Mouse (Mus musculus): ENCODE data around the gene Zfp583.
A peak's percentile ranks its signal among the peaks of the same experiment; 100 is the strongest.

Zfp583 gene

GRCm38 (mm10) chr7:6285842-6286705 lies 45.0 kb downstream of the Zfp583 start, which contains the start of gene Zfp667:
Gene Zfp667, plus strand, starts transcription at chr7:6286579.
- peak; percentile 100 for DNase-seq

- DNase-seq: no peak
Observed at GRCm38 (mm10) chr7:6285366-6285765, 45.7 kb downstream of the Zfp583 start.

GRCm38 (mm10) chr7:6284442-6285012 lies 46.6 kb downstream of the Zfp583 start:
- no peak for DNase-seq

GRCm38 (mm10) chr7:6283451-6284075 lies 47.5 kb downstream of the Zfp583 start:
- peak; percentile 97 for DNase-seq

- DNase-seq: peak; percentile 93
Observed at GRCm38 (mm10) chr7:6282749-6283148, 48.3 kb downstream of the Zfp583 start.

- no peak for DNase-seq
Observed at GRCm38 (mm10) chr7:6277906-6278305, 53.2 kb downstream of the Zfp583 start.

- DNase-seq: no peak
Observed at GRCm38 (mm10) chr7:6265695-6266094, 65.4 kb downstream of the Zfp583 start.

All from heart, adult 11 months (tissue).